Mouse (Mus musculus): ENCODE results near the gene Capn7.
A peak's percentile ranks its signal among the peaks of the same experiment; 100 is the strongest.

The Capn7 gene

DNA sequence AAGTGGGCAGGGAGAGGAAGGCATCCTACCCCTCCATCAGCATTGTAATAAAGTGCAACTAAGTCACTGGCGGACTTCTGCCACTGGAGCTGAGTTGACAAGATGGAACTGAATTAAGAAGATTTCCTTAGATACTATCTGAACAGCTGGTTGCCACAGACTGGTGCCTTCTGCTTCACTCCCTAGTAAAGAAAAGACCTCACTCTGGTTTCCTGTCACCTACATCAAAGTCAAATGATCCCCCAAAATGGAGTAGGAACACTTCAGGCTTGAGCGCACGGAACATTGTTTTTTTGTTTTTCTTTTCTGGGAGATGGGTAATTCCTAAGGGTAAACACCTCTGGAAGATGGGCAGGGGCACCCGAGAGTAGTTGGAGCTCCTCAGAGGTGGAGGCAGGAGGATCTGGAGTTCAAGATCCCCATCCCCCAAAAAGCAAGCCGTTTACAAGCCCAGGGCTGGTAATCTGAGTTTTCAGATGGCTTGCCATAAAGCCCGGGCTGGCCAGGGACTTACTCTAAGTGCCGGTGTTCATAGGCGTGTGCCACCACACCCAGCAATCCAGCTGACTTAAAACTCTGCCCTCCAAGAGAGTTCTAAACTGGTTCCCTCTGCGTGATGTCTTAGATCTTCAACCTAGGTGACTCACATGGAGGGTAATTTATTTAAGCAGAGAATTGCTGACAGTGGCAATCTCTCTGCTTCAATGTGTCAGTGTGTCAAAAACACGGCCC lies 78.0 kb downstream of the Capn7 start:
- DNase-seq (ENCODE audit: low spot score in 2 of 2) = no peak

DNA sequence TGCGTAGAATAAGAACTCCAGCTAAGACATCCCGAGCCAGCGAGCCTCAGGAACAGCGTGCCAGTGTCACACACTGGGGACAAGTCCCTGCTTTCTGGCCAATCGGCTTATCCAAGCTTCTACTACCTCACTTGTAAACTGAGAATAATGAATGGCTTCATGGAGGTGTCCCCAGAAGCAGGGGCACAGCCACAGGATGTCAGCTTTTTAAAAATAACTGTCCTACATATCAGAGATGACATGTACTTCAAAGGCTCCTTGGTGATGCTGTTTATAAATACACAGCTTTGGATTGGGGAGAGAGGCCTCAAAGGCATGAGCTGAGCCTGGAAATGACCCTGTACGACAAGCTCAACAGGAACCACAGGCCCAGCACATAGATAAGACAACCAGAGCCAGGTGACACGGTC lies 78.5 kb downstream of the Capn7 start:
- DNase-seq (ENCODE audit: low spot score in 2 of 2) = no peak

DNA sequence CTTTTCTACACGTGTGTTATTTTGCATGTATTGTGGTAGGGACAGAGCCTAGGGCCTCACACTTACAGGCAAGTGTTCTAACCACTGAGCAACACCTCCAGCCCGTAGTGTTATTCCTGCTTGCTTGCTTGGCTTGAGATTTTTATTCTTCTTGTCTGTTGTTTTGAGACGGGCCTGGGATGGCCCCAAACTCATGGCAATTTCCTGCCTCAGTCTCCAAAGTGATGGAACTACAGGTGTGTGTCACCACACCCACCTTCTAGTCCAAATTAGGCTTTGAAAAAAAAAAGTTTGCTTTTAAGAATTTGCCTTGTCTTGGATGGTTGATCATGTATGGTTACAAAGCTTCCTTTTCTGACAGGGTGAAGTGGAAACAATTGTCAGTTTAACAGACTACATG lies 80.0 kb downstream of the Capn7 start:
- DNase-seq (ENCODE audit: low spot score in 2 of 2) = peak; percentile 81 to 85

DNA sequence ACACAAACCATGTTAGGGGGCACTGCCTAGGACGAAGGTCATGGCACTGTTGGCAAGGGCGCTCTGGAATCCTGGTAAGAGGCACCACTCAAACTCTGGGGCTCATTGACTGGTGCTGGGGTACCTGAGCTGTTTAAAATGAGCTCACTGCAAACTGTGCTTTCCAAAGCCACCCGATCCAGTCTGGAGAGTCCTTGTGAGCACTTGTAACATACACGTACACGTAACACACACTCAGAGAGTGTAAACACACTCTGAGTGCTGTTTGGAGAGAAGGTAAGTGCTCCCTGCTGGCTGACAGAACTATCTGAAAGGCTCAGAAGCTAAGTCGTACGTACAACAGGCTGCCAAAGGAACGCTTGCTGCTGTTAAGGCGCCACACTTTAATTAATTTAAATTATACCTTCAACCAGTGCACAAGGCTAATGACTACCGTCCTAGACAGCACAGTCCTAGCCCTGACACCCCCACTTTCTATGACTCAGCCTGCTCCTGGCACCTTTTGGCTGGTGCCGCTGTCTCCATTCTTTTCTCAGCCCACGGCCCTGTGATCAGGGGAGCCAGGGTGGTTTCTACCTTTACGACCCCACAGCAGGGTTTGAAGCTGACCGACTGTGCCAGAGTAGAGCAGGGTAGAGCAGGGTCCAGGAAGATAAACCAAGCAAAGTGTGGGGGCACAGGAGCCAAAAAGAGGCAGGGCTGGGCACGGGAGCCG lies 80.6 kb downstream of the Capn7 start:
- no peak for DNase-seq (ENCODE audit: low spot score in 2 of 2)

DNA sequence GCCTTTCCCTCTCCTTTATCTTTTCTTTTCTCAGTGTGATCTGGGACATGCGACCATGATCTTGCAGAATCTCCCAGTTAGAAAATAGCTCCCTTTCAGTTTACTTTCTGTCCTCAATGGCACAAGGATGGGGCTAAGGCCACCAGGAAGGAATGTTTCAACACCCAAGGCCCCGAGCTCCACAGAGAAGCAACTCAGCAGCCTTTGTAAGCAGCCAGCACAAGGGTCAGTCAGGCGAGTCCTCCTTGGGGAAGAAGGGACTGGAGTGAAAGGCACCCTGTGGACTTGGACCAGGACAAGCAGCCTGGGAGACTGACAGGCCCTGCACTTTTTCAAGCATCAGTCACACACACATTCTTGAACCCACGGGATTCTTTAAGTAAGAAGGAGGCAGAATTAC lies 82.8 kb downstream of the Capn7 start:
- no peak for DNase-seq (ENCODE audit: low spot score in 2 of 2)

DNA sequence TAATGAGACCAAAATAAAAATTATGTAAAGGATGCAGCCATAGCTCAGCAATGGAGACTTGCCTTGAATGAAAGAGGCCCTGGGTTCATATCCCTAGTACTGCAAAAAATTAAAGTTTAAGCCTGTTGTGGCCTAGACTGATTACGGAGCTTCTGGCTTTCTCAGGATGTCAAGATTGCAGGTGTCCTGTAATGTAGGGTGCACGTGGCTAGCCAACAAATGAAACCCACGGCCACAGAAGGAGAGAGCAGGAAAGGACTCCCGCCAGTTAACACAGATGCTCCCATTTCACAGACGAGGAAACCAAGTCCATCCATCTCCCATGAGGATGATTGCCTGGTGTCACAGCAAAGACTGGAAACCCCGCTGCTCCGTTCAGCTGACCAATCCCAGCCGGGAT lies 83.7 kb downstream of the Capn7 start:
- DNase-seq (ENCODE audit: low spot score in 2 of 2) = no peak

DNA sequence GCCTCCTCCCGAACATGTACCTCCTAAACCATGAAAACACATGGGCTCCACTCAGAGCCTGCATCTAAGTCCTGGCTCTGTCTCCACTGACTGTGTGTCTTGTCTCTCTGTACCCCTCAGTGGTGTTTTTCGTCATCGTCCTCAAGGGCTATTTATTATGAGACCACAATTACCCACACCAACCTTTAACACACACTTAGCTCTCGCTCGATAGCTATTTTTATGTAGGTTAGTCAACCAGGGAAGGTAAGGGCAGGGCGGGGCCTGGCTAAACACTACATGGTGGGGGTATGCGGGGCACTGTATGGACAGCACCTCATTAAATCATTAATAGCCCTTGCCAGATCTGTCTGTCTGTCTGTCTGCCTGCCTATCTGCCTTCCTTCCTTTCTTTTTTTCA lies 84.1 kb downstream of the Capn7 start:
- peak; percentile 73 to 78 for DNase-seq (ENCODE audit: low spot score in 2 of 2)

DNA sequence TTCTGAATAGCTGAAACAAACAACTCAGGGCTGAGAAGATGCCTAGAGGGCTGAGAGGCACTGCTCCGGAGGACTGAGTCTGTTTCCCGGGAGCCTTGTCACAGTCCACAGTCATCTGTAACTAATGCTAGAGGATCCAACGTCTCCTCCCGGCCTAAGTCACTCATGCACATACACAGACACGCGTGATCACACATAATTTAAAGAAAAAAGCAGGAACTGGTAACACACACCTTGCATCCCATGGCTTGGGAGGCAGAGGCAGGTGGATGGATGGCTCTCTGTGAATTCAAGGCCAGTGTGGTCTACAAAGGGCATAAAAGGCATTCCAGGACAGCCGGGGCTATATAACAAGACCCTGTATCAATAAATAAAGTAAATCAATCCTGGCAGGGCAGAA lies 84.5 kb downstream of the Capn7 start:
- no peak for DNase-seq (ENCODE audit: low spot score in 2 of 2)

All from spleen, postnatal 36 days (tissue).